Mouse (Mus musculus): ENCODE data around the gene Ncoa4.
A peak's percentile ranks its signal among the peaks of the same experiment; 100 is the strongest.
"Not testable (repeated sequence)": the region's sequence is repeated elsewhere in the genome, so short reads cannot be mapped to it uniquely, and the experiment has no call there.

Gene Ncoa4

DNA sequence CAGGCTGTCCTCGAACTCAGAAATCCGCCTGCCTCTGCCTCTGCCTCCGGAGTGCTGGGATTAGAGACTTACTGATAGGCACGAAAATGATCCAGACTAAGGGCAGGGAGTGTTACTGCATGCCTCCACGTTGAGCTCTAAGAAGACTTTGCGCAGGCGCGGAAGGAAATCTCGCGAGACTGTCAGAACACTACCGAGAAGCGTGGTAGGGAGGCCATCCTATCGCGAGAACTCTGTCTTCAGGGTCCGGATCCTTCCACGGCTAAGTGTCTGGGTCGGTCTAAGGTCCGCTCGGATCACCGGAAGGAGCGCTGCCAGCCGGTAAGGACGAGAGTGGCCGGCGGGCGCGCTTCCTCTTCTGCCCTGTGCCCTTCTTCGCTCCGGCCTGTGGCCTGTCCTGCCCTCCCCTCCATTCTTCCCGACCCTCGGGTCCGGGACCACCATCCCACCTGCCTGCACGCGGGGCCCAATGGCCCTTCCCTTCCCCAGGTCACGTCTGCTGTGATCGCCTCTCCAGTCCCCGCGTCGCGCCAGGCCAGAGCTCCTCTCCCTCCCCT lies at the start of gene Ncoa4:
Gene Ncoa4 (plus strand): TSS at position 176 of the 557 bp plus-strand sequence.
- DNase-seq (ENCODE audit: low read depth, low spot score): peak; percentile 99

DNA sequence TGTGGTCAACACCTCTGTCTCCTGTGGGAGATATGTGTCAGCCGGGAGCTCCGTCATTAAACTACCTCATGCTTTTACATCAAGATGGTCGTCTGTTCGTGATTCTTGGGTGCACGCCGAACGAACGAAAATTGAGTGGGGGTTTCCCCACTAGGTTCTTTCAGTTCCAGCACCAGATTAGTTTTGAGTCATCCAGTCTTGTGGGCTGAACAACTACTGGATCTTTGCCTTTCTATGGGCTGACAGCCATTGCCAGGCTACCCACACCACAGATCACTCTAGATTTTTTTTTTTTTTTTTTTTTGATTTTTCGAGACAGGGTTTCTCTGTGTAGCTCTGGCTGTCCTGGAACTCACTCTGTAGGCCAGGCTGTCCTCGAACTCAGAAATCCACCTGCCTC lies 47.5 kb upstream of the Ncoa4 start:
- not testable (repeated sequence) for DNase-seq (ENCODE audit: low read depth, low spot score)

DNA sequence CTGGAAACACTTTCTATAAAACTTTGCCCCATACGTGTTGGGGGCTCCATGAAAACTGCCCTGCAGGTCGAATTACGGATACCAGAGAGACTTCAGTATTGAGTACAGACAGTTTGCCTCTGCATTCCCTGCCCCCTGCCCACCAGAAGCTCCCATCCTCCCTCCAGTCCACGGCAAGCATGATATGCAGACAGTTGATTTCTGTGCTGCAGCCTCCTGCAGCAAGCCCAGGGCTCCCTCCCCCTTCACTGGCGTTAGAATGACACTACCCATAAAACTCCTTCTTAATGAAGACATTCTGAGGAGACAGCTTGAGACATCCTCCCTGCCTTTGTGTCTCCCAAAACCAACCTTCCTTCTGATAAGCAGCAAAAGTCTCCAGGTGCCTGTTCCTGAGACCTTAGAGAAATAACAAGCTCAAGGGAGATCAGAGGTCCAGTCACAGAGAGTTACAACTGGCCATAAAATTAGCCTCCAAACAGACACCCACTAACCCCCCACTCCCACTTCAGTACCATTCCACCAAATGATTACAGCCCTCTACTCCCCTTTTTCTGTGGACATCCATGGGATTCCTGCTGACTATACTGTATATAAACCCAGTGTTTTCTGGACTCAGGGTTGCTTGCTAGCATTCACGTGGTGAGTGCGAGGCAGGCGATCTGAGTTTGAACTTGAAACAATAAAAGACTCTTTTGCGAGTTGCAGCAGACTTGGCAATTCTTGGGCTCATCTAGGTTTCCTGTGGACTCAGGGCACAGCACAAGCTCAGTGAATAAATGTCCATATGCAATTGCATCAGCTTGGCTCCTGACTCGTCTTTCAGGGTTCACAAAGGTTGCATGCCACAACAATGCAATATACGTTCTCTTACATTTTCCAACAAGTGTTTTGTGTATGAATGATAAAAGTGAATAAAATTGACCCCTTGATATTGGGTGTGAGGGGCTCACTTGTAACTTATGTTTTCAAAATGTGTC lies 38.4 kb upstream of the Ncoa4 start:
- no peak for DNase-seq (ENCODE audit: low read depth, low spot score)

DNA sequence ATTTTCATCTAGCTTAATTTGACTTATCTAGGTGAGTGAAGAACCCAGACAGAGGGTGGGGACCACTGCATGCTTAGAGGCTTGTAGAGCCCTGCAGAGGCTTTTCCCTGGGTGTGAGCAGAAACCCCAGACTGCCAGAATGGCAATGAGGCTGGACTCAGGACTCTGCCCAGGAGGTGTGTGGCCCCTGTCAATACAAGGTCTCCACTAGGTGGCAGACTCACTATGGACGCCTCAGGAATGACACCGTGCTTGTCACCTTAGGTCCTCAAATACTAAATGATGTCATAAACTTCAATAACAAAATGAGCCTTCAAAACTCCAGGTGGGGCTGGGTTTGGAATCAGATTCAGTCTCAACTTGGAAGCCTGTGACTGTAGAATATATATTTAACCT lies 37.7 kb upstream of the Ncoa4 start:
- no peak for DNase-seq (ENCODE audit: low read depth, low spot score)

DNA sequence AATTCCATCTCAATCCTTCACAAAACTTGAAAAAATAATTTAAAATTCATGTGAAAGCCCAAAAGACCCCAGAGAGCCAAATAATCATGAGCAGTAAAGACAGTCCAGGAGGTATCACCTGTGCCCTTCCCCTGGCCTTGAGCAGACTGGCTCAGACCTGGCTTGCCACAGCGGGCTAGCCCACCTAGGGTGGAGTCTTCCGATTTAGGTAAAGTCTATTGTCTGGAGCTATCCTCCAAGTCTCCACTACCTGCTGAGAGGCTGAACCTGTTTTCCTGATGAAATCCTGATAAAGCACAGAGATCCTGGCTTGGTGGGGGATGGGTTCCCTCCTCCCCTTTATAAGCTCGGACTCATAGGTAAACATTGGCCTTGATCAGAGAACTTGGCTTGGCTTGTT lies 35.4 kb upstream of the Ncoa4 start:
- no peak for DNase-seq (ENCODE audit: low read depth, low spot score)

DNA sequence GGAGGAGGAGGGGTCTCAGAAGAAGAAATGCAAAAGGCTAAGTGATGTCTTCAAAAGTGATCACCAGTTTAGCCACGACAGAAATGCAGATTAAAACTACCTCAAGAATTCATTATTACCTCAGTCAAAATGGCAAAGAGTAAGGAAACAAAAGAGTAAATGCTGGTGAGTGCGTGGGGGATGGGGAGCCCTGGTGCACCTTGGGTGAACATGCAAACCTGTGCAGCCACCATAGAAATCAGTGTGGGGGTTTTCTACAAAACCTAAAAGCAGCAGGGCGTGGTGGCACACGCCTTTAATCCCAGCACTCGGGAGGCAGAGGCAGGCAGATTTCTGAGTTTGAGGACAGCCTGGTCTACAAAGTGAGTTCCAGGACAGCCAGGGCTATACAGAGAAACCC lies 34.4 kb upstream of the Ncoa4 start:
- DNase-seq (ENCODE audit: low read depth, low spot score): not testable (repeated sequence)

DNA sequence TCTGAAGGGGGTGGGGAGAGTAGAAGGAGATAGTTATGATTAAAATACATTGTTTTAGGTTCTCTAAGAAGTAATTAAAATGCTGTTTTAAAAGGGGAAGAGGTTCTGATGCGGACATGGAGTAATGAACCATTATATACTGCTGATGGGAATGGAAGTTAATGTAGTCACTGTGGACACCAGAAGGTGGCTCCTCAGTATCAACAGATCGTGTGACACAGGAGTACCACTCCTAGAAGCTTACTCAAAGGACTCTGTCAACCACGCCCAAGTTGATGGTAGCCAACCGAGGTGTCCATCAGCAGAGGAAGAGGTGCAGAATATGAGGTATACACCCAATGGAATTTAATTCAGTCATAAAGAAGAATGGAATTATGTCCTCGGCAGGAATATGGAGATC lies 31.3 kb upstream of the Ncoa4 start:
- DNase-seq (ENCODE audit: low read depth, low spot score): no peak

DNA sequence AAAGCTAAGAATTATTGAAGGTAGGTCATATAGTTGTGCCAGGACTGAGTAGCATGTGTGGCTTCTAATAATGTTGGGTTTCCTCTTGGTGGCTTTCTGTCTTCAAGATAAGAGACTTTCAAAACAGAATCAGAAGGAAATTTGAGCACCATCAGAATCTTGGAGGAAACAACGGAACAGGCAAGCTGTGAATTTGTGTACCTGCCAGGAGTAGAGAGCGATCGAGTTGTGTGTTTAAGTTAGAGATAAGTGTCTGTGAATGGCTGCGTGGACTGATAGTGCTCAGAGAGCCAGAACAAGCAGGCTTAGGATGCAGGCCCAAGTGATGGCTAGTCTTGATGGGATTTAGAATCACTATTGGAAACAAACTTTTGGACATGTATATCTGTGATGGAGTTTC lies 27.8 kb upstream of the Ncoa4 start:
- no peak for DNase-seq (ENCODE audit: low read depth, low spot score)

DNA sequence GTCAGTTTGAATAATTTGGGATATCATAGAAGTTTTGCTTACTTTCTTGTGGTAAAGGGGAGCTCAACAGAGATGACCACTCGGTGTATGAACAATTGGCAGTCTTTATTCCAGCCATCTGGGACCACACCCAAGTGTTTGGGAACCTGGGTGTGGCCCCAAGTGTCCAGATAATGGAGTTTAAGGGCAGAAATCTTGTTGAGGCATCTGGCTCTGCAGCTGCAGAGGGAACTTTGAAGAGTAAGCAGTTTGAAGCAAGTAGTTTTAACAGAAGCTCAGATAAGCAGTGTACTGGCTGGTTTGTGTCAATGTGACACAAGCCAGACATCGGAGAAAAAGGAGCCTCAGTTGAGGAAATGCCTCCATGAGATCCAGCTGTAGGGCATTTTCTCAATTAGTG lies 25.4 kb upstream of the Ncoa4 start:
- DNase-seq (ENCODE audit: low read depth, low spot score): no peak

DNA sequence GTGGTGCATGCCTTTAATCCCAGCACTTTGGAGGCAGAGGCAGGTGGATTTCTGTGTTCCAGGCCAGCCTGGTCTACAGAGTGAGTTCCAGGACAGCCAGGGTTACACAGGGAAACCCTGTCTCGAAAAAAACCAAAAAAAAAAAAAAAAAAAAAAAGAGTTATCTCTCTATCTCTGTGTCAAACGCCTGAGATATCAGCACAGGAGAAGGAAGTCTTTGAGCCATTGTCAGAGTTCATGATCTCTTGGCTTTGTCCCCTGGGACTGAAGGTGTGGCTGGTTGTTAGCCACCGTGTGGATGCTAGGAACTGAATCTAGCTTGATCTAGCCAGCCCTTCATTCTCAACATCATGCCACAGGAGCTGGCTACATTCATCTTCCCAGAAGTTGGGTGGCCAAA lies 23.2 kb upstream of the Ncoa4 start:
- DNase-seq (ENCODE audit: low read depth, low spot score): not testable (repeated sequence)

DNA sequence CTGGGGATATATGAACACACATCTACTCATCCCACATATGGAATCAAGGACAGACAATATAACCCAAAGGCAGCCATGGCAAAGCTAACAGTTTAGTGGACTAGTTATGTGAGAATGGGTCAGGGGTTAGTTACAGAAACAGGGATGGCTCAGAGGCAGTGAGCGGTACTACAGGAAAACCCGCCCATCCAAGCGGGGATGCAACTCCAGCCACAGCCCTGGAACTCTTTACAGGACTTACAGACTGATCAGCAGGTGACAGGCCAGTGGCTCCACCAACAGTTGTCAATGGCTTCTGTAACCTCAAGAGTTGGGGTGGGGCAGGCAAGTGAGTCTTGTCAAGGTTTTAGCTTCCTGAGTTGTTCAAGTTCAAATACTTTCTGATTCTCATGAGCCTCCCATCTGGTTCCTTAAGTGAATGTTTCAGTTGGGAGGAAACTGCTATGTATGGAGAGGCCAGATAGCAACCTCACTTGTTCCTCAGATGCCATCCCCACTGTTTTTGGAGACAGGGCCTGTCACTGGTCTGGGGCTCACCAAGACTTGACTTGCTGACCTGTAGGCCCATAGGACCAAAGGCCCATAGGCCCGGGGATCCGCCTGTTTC lies 19.2 kb upstream of the Ncoa4 start:
- no peak for DNase-seq (ENCODE audit: low read depth, low spot score)

DNA sequence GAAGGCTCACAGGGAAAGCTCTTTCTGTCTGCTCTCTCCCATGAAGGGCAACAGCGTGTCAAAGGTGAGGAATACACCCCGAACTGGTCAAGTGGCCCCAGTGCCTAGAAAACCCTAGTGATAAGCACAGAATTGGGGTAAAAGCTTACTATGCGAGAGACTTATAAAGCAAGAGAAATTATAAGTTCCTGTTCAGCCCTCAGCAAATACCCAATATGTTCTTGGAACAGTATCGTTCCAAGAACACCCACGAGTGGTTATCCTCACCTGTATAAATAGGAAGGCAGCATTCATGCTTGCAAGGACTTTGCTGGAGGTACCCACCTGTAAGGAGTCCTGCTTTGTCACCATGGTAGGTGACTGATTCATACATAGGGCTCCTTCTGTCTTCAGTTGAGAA lies 17.9 kb upstream of the Ncoa4 start, which contains the start of gene Msmb:
Gene Msmb (plus strand): TSS at position 301 of the 400 bp plus-strand sequence.
- DNase-seq (ENCODE audit: low read depth, low spot score): no peak

DNA sequence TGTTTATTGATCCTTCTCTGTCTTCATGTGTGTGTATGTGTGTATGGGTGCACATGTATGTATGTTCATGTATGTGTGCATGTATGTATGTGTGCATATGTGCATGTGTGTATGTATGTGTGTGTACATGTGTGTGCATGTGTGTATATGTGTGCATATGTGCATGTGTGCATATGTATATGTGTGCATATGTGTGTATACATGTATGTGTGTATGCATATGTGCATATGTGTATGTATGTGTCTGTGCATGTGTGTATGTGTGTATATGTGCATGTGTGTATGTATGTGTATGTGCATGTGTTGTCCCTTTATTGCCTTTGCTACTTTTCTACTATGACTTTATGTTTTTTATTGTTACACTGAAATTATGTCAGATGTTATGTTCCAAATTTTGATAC lies 14.9 kb upstream of the Ncoa4 start:
- DNase-seq (ENCODE audit: low read depth, low spot score): no peak

DNA sequence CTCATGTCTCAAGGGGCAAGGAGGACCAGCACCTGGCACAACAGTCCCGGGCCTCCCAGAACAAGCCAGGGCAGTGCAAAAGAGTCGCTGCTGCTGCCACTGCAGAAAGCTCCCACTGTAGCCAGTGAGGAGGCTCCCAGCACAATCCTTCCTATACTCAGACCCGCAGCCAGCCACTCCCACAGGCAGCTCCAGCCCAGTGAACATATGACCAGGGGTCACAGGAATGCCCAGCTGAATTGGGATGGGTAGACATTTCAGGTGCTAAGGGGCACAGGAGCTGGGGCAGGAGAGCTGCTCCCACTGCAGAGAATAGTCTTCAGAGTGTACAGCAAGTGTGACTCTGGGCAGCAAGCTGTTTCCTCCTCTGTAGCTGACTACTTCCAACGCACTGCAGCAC lies 14.3 kb upstream of the Ncoa4 start:
- DNase-seq (ENCODE audit: low read depth, low spot score): no peak

DNA sequence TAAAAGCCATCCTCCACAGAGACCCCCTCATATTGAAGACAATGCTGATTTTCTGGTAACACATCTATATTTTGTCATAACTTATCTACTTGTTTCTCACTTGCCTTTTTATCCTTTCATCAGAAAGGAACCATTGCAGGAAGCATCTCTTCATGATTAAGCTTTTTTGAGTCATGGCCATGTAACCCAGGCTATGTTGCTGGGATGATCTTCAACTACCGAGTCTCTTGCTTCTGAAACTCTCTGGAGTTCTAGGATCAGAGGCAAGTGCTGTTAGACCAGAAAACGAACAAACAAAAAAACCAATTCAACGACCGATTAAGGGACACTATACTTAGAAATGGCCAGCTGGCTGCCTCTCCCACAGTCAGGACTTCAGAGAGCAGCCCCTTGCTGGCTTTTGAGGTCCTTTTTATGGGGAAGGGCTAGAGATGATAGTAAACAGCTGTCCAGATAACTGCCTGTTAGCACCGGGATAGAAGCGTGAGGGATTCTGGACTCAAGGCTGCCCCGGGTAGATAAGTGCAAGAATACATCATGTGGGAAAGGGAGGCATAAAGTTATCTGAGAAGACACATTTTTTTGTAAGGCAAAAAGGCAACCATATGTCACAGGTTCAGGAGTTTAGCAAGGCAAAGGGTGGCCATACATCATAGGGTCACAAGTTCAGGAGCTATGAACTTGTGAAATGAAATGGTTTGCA lies 13.7 kb upstream of the Ncoa4 start:
- DNase-seq (ENCODE audit: low read depth, low spot score): no peak

DNA sequence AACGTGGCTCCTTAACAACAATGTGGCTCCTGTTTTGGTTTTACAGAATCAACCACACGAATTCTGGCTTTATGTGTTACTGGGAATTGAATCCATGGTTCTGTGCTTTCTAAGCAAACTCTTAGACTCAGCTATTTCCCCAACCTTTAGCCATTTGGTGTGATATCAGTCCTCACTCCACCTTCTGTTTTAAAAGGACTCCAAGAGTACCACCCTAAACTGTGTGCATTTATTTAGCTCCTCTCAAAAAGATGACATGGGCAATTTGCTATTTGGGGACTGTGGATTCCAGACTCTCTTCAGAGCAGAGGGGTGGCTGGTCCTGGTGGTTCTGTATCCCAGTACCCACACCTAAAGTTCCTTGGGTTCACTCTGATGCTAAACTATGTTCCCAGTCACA lies 13.1 kb upstream of the Ncoa4 start:
- no peak for DNase-seq (ENCODE audit: low read depth, low spot score)

DNA sequence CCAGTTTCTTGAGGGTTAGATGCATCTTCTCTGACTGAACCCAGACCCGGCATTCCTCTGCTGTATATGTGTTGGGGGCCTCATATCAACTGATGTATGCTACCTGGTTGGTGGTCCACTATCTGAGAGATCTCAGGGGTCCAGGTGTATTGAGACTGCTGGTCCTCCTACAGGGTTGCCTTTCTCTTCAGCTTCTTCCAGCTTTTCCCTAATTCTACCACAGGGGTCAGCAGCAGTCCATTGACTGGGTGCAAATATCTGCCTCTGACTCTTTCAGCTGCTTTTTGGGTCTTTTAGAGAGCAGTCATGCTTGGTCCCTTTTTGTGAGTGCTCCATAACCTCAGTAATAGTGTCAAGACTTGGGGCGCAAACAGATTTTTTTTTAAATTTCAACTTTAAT lies 8.8 kb upstream of the Ncoa4 start:
- DNase-seq (ENCODE audit: low read depth, low spot score): no peak

DNA sequence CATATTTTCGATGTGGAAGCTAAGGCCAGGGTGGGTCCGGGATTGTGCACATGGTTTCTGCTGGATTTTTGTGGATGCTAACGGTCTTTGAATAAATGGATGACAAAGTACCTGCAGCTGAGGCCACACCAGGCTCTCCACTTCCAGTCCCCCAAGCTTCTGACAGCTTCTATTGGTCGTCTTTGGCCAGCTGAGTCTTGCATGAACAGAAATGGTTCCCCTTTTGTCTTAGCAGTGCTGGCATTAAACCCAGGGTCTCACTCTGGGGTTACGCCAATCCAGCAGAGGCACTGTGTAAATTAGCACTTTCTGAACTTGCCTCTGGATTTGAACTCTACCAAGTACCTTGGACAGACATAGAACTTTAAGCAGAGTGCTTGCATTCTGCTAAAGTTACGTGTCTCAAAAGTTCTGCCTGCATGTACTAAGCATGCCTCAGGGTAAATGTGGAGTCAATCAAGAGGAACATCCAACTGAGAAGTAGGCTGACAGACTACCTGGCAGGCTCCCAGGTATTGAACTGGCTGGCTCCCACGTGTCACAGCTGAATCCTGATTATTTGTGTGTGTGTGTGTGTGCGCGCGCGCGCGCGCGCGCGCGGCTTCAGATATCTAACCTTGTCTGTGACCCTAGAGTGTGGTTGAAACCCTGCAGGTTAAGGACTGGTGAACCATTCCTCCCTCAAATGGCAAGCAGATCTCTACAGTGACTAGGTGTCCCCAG lies 7.3 kb upstream of the Ncoa4 start:
- DNase-seq (ENCODE audit: low read depth, low spot score): no peak

DNA sequence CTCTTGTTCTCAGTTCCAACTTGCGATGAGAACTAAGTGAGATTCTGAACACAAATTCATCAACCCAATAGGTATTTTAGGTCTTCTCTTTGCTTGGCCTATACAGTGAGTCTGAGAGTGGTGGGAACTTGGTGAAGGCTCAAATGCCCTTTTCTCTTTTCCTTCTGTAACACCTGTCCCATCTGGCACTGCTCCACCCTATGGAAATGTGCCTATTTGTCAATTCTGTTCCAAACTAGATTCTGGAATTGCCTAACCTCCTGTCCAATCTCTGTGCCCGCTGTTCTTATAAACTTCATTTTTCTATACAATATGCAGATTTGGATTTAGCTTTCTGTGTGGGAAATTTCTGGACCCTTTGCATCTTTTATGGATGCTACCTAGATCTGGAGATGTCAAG lies 6.5 kb upstream of the Ncoa4 start:
- no peak for DNase-seq (ENCODE audit: low read depth, low spot score)

DNA sequence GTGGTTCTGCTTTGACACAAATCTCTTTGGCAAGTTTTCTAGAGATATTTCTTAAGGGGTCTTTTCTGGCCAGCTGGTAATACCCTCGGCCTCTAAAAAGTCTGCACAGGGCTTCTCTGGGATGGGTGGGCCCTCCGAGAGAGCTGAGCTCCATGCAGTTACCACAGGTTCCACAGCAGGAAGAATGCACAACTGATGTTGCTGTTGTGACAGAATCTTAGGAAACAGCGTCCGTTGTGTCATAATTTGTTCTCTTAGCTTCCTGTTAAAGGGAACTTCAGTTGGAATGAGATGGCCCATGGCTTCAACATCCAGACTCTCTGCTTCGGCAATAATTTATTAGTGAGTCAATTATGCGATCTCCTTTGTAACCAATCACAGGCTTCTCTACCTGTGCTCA lies 4.9 kb upstream of the Ncoa4 start:
- no peak for DNase-seq (ENCODE audit: low read depth, low spot score)

DNA sequence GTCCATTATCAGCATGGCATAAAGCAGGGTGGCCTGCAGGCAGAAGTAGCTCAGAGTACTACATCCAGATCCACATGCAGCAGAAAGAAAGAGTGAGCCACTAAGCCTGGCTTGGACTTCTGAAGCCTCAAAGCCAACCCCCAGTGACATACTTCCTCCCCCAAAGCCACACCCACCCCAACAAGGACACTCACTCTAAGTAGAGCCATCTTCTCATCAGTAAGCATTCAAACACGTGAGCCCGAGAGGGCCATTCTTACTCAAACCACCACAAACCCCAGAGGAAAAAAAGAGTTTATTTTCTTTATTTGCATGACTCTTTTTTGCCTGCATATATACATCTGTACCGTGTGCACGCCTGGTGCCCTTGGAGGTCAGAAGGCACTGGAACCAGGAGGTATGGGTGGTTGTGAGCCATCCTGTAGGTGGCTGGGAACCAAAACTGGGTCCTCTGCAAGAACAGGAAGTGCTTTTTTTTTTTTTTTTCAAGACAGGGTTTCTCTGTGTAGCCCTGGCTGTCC lies 455 bp upstream of the Ncoa4 start:
- no peak for DNase-seq (ENCODE audit: low read depth, low spot score)
